Mouse (Mus musculus): ENCODE measurements around the gene Gpi1.

Gpi1 gene

DNA sequence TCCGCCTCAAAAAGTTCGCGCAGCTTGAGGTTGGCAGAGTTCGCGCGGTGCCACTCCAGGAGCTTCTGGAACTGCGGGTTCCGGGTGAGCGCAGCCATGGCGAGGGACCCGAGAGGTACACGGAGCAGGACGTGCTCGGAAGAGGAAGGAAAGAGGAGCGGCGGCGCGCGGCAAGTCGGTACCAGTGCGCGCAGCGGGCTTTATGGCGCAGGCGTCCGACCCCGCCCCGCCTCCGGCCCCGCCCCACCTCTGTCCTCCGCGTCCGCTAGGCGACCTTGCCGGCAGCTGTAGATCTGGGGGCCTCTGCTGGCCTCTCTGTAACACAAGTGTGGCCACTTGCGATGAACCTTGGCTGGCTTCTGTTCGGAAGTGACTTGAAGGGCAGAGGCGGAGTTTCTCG lies at the start of gene Gpi1:
Gene Gpi1 (minus strand): TSS at position 221 of the 400 bp plus-strand sequence.
- peak; percentile 79 for DNase-seq (ENCODE audit: low spot score)

DNA sequence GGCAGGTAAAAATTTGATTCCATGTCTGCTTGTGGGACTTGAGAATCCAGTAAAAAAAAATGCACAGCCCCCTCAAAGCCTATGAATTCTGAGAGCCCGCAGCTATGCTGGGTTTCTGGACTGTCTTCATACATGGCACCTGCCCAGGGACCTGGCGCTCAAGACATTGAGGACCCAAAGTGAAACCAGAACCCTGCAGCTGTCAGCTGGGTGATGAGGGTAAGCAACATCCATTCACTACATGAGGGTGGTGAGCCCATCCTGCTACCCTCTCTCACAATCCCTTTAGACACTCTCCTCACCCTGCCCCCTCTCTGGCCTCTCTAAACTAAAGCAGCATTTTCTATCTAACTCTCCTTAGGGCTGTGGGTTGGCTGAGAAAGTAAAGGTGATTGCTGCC lies 47.5 kb upstream of the Gpi1 start:
- no peak for DNase-seq (ENCODE audit: low spot score)

DNA sequence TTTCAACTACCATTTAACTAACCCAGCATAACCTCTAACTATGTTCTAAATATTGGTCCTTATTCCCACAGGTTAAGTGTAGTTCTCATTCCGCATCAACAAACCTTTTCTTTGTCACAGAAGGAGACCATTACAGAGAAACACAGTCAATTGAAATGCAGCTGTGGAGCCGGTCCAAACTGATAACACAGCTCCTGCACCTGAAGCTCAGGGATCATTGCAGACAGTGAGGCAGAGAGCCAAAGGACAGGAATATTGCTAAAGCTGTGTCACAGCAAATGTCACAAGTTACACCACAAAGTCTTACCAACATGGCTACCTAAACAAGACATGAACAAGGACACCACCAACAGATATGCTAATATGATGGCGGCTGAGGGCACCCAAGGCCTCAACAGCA lies 45.9 kb upstream of the Gpi1 start:
- DNase-seq (ENCODE audit: low spot score), result no peak

DNA sequence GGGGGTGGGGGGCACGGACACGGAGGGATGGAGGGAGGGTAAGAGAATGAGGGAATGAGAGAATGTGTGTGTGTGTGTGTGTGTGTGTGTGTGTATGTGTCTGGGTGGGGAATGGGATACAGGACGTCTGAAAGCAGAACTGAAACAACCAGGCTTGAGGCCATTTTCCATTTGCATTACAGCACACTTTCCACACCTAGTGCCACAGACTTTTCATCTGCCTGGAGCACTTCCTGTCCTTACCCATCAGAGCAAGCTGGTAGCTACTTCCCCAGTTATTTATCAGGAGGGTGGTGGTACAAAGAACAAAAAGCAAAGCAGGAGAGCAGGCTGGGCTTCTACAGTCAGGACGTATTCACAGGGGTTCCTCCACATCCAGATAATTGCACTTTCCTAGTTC lies 42.3 kb upstream of the Gpi1 start:
- DNase-seq (ENCODE audit: low spot score), result no peak

DNA sequence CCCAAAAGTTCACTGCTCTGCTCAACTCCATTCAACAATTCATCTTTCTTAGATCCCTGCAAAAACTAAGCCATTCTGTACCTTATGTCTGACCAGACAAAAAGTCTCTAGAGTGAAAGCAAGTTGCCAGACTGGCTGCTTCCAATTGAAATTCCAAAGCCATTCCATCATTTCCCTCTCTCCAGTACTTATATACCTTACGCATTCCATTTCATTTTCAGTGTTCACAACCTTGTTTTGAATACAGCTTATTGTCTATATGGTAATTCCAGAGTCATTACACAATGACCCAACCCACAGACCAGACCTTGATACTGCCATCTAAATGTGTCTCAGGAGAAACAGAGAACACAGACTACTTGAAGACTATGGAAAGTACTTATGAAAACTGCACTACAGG lies 38.3 kb upstream of the Gpi1 start:
- no peak for DNase-seq (ENCODE audit: low spot score)

DNA sequence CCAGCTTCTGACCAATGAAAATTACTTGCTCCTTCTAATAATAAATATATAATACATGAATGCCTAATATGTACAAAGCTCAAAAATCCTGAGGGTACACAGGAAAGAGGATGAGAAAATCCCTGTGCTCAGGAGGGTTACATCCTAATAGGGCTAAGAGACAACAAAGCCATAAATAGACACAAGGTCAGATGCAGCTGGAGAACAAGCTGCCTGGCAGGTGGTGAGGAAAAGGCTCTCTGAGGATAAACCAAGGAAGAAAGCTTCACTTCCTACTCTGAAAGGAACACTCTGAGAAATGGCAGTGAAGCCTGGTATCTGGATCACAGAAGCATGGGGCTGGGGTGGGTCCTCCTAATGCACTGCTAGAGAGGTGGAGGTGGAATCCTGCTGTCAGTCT lies 36.3 kb upstream of the Gpi1 start:
- DNase-seq (ENCODE audit: low spot score), result no peak

DNA sequence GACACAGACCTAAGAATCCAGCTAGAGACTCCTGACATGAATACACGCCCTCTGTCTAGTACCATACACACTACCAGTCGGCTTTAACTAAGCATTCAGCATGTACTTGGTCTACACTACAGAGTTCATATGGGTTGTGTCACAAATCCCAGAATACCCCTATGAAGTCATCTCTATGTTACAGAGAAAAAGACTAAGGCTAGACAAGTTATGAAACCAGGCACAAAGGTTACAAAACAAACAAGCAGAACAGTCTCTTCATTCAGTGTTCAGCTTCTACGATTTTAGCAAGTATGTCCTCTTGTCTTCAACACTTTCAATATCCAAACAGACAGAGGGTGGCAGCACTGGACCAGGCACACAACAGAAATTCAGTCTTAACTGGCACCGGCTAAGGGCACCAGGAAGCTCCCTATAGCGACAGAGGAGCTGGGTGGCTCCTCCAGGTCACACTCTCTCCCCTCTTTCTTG lies 35.8 kb upstream of the Gpi1 start:
- peak; percentile 40 for DNase-seq (ENCODE audit: low spot score)

DNA sequence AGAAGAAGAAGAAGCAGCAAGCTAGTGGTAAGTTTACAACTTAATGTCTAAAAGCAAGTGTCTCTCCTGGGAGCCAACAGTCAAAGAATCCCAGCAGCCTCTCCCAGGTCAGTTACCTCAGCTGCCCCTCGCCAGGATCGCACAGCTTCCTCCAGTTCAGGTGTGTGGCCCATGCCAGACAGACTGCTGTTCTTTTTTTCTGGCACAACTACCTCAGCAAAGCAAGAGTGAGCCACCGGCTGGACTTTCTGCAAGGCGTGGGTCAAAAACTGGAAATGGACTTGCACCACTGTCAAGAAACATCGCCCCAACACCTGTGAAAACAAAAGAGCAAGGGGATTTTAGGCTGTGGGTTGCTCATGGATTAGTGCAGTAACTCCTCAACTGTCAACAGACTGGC lies 33.3 kb upstream of the Gpi1 start:
- DNase-seq (ENCODE audit: low spot score), result no peak

DNA sequence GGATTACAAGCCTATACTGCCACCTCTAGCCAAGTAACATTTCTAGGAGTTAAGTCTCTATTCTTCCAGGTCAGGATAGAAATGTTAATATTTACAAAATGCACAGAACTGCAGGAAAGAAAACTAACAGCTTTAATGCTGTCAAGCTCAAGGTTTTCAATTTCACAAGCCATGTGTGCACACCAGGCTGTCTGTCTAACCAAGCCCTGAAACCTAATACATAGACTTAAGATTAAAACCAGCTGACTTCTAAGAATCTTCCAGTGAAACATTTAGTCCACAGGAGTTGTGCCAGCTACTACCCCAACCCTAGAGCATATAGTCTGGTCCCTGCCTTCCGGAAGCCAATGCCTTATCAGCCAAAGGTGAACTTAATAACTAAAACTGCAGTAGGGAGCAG lies 28.3 kb upstream of the Gpi1 start:
- DNase-seq (ENCODE audit: low spot score), result no peak

DNA sequence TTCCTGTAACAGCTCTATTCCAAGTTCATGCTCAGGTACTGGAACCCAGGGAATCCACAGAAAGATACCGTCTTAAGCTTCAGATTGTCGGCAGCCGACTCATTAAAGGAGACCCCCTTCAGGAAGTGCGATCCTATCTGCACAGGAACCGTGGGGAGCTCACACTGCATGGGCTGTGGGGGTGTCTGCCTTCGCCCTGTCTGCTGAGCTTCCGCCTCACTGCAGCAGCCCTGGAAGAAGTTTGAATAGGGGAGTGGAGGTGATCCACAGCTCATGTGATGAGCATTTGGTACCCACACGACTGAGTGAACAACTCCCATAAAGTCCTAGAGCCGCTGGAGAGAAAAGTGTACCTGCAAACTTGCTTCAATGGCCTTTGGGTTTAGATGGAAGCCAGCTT lies 27.1 kb upstream of the Gpi1 start:
- no peak for DNase-seq (ENCODE audit: low spot score)

DNA sequence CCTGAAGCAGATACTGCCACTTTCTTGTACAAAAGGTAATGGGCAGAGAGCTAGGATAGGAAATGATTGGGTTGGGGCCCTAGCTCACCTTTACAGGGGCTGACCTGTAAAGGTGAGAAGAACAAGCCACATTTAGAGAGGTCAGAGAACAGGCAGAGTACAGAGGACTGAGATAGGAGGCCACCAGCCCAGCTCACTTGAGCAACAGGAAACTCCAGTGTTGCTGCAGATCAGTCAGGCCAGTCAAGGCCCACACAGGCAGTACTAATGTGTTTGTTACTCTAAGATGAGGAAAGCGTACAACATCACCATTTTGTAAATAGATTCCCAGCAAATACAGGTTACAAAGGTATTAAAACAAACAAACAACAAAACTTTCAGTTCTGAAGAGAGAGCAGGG lies 25.8 kb upstream of the Gpi1 start:
- no peak for DNase-seq (ENCODE audit: low spot score)

DNA sequence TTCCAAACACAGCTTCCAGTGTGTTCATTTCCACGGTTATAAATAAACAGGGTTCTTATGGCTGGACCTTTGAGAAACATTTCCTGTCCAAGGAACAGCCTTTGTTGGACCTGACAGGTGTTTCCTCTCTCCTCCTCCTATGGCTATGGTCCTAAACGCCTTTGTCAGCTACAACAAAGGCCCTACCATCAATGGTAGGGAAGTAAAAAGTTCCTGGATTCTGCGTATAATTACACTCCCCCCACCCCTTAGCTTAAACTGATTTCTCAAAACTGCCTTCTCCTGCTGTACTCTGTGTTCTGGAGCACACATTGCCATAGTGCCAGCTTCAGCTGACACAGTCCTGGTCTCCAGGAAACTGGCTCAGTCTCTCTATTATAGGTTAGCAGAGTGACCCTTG lies 25.0 kb upstream of the Gpi1 start:
- no peak for DNase-seq (ENCODE audit: low spot score)

DNA sequence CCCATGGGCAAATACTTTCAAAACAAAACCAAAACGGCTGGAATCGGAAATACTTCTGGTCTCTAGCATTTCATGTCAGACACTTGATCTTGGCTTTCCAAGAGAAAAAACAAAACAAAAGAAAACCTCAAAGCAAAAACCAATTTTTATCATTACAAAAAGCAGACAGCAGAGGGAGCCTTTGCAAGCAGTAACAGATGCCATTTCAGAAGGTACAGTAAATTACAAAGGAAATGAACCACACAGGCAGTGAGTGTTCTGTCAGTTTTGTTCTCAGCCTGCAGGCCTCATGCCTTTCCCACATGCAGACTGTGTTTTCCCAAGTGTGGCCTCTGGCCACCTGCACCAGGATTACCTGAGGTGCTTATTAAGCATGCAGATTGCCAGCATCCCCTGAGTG lies 21.9 kb upstream of the Gpi1 start:
- no peak for DNase-seq (ENCODE audit: low spot score)

DNA sequence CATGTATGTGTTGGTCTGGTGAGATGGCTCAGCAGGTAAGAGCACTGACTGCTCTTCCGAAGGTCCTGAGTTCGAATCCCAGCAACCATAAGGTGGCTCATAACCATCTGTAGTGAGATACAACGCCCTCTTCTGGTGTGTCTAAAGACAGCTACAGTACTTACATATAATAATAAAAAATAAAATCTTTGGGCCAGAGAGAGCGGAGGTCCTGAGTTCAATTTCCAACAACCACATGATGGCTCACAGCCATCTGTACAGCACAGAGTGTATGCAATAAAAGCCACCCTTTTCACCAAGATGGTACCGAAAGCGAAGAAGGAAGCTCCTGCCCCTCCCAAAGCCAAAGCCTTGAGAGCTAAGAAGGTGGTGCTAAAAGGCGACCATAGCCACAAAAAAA lies 20.6 kb upstream of the Gpi1 start, which contains the start of gene Gm6096:
Gene Gm6096 (plus strand): TSS at position 301 of the 400 bp plus-strand sequence.
- no peak for DNase-seq (ENCODE audit: low spot score)

DNA sequence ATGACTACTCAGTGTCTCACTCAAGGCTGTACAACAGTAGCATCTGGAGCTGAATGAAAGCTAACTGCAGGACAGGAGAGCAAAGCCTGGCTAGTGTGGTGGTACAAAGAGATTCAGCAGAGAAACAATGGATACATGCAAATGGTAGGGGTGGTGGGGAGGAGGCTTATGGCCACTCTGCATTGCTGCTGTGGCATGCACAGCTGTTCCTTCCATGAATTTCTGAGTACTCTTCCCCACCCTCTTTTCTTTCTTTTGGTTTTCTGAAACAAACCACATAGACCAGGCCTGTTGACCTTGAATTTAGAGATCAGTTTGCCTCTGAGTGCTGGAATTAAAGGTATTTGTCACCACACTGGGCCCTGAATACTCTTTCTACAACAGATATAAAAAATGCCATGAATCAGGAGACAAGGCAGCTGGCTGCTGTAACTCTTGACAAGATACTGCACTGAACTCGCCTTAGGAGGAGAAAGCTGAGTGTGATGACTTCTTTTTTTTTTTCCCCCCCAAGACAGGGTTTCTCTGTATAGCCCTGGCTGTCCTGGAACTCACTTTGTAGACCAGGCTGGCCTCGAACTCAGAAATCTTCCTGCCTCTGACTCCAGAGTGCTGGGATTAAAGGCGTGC lies 16.8 kb upstream of the Gpi1 start:
- DNase-seq (ENCODE audit: low spot score), result no peak

DNA sequence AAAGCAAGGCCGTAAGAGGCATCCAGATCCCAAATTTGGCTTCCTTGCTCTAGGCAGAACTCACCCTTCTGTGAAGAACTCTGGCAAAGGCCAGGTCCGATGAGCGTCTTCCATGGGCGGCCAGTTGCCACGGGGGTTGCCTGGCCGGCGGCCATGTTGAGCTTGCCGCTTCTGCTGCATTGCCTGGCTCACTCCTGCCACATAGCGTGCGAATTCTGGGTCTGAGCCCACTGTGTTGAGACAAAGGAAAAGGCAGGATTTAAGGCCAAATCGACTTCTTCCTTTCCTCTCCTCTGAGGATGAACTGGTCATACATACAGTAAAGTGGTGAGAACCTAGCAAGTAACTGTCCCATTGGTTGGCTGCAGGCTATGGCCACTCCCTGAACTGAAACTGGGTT lies 12.0 kb upstream of the Gpi1 start:
- DNase-seq (ENCODE audit: low spot score), result no peak

DNA sequence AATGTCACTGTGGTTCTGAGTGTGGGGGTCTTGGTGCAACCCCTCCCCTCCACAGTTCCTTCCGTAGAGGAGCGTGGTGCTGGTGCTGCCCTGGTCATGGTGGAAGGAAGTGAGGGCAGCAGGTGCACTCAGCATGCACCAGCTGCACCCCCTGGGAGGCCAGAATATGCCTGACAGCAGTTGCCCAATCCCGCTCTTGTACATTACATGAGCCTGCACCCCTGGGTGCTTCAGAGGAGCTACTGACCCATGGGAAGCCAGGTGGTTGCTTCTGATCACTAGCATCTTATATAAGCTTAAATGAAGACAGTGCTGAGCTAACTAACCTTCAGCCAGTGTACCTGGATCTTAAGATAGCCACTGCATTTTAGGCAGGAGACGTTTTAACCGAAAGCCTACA lies 8.0 kb upstream of the Gpi1 start:
- no peak for DNase-seq (ENCODE audit: low spot score)

DNA sequence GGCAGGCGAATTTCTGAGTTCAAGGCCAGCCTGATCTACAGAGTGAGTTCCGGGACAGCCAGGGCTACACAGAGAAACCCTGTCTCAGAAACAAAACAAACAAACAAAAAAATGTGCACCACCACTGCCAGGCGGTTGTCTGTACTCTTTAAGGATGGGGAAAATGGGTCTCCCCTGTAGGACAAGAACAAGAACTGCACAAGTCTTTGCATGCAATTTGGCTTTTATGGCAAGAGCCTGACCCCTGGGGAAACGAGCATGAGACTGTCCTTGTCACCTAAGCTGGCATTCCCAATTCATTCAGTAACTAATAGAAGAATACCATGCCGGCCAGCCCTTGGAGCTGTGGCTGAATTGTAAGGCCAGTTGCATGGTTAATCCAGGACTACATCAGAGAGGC lies 5.5 kb upstream of the Gpi1 start:
- no peak for DNase-seq (ENCODE audit: low spot score)

DNA sequence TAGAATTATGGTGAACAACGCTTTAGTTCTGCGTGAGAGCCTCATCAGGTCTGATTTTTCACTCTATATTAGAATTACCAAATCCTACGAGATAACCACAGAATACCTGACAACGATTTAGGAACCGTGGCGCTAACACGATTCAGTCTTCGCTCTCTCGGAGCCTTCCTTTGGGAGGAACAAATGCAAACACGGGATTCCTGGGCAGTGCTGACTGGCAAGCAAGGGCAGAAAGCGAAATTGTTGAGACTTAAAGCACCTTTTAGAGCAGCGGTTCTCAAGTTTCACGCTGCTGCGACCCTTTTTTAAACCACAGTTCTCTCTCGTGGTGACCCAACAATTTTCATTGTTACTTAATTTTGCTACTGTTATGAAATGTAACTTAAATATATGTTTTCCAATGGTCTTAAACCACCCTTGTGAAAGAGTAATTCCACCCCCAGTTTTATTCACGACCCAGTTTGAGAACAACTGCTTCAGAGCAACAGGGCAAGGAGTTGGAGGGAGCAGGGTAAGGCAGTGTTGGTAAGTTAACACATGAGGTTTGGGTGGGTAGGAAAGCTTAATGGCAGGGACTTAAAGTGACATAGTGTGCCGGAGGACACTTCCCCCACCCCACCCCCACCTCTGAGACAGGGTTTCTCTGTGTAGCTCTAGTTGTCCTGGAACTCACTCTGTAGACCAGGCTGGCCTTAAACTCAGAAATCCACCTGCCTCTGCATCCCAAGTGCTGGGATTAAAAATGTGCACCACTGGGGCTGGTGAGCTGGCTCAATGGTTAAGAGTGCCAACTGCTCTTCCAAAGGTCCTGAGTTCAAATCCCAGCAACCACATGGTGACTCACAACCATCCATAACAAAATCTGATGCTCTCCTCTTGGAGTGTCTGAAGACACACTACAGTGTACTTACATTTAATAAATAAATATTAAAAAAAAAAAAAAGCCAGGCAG lies 4.8 kb upstream of the Gpi1 start:
- DNase-seq (ENCODE audit: low spot score), result no peak

DNA sequence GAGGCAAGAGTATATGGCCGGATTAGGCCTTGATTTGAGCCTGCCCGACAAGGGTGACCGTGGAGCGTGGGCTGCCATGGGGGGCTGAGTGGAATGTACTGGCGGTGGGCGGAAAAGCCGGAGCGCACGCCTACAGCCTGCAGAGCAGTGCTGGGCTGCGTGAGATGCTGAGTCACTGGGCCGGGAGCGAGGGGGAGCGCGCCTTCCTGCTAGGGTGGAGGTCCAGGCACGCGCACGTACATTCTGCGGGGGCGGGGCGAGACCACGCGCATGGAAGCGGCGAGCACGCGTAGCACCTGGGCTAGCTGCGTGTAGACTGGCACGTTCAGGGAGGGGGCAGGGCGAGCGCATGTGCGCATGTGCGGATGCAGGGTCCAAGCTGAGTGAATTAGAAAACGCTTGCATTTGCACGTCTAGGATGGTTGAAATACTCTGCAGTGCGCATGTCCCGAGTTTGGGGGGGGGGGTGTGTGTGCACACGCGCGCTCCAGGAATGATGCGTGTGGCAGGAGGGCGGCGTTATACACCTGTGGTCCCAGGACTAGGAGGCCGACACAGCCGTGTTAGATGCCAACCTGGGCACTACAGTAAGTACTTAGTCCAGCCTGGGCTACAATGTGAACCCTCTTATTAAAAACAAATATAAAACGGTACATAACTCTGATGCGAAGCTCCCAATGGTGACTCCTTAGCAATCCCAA lies 3.9 kb upstream of the Gpi1 start:
- DNase-seq (ENCODE audit: low spot score), result peak; percentile 97

DNA sequence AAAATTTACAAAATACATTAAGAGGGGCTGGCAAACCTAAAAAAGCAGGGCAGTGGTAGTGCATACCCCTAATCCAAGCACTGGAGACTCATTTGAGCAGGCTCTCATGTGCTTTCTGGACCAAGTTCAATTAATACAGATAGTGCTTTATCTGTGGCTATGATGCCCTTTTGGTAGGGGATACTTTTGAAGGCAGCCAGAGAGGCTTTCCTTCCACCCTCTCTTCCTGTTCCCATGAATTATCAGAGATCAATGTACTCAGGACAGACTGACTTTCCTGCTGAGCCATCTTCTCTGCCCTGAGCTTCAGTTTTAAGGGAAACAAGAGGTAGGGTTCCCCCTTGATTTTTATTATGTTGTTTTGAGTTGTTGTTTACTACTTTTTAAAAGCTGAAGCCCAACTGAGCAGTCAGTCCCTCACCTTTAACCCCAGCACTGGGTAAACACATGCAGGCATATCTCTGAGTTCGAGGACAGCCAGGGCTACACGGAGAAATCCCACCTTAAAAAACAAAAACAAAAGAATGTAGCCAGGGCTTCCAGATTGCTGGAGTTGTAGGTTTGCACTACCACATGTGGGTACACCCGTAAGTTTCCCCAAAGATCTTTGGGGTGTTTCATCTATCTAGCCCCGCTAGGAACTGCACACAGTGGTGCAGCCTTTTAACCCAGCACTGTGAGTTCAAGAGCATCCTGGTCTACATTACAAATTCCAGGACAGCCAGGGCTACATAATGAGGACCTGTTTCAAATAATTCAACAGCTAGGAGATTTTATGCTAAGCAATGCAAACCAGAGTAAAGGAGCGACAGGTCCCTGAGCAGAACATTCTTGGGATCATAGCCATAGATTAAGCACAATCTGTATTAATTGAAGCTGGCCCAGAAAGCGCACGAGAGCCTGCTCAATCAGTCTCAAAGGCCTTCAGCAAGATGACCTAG lies 2.9 kb upstream of the Gpi1 start:
- no peak for DNase-seq (ENCODE audit: low spot score)

DNA sequence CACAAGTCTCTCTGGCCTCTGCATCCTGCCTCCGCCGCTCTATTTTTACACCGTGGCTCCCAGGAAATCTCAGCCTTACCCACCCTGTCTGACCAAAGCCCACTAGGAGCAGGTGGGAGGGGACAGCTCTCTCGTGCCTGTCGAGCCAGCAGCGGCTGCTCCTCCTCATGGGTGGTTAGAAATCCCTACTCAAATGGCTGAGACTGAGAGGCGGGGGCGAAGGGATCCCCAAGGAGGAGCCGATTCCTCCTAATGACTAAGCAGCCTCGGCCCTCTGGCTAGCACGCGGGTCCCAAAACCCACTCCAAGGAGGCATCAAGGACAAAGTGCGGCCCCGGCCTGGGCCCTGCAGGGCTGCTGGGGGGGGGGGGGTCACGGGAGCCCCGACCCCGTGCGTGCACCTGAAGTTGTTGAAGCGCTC lies 435 bp downstream of the Gpi1 start:
- peak; percentile 47 for DNase-seq (ENCODE audit: low spot score)

Measured in testis, postnatal 14 days (tissue).